Mouse (Mus musculus) naive thymus-derived CD4-positive, alpha-beta T cell, adult 2 months (primary cell): ENCODE measurements around the gene Pip4k2a.
"Not testable (repeated sequence)": the region's sequence is repeated elsewhere in the genome, so short reads cannot be mapped to it uniquely, and the experiment has no call there.

Experiments
- DNase-seq: peaks from one replicate; pipeline ENCODE4 v3.0.0-alpha.2; 2011; ENCODE audit warnings: low read depth

Pip4k2a gene

DNA sequence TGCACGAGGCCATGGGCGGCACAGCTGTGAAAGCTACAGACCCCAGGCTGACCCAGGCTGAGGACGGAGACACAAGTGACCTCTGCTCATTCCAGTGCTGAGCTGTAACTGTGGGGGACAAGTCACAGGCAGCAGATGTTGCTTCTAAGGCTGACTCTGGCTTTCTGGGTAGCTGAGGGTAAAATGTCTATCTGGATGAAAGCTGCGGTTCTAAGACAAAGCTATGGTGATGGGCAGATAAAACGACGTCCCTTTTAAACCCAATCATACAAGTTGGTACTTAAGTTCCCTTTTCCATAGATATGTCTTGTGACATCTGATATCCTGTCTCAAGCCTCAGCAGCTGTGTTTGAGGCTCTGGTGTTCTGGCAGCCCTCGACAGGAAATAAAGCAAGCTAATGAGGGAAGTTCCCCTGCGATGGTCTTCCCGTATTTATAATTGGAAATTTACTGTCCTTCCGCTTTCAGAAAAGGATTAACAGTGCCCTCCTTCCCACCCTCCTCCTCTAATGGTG, 100.1 kb downstream of the Pip4k2a start:
- peak; percentile 59 for DNase-seq

DNA sequence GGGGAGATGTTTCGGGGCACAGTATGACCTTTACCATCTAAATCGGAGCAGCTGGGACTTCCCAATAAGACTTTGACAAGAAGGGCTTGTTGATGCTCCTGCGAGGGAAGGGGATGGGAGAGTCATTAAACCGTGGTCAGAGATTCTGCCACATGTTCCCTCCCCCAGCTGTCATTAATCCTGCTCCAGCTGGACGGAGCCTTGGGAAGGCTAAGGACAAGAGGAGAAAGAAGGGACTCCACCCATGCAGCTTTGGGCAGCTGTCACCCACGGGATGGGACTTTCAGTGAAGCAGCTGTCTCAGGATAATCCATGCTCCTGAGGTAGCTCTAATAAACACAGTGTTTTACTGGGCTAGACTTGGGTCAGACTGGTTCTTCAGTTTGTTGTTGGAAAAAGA, 101.9 kb downstream of the Pip4k2a start:
- no peak for DNase-seq

DNA sequence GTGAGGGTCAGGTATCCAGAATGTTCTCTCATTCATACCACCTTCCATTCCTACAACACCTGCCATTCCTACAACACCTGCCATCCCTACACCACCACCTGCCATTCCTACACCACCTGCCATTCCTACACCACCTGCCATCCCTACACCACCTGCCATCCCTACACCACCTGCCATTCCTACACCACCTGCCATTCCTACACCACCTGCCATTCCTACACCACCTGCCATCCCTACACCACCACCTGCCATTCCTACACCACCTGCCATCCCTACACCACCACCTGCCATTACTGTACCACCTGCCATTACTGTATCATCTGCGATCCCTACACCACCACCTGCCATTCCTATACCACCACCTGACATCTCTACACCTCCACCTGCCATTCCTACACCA, 104.6 kb downstream of the Pip4k2a start:
- not testable (repeated sequence) for DNase-seq

DNA sequence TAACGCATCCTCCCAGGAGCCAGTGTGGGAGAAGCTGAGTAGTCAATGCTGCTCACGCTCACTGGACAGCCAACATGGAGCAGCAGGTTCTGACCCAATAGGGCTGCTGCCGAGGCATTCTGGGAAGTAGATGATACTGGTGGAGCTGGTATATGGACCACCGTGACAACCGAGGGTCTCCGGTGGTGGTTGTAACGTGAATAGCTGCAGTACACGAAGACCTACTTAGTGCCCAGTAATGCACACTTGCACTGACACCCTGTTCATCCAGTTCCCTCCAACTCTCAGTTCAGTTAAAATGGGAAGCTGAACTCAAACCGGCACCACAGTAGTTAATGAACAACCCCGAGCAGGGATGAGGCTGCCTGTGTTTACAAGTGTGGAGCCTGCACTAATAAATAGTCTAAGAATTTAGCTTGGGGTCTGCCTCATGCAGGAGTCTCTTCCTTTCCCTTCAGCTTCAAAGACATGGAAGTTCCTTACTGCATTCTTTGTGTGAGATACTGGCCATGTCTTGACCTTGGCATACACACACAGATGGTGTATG, 105.9 kb downstream of the Pip4k2a start:
- no peak for DNase-seq

DNA sequence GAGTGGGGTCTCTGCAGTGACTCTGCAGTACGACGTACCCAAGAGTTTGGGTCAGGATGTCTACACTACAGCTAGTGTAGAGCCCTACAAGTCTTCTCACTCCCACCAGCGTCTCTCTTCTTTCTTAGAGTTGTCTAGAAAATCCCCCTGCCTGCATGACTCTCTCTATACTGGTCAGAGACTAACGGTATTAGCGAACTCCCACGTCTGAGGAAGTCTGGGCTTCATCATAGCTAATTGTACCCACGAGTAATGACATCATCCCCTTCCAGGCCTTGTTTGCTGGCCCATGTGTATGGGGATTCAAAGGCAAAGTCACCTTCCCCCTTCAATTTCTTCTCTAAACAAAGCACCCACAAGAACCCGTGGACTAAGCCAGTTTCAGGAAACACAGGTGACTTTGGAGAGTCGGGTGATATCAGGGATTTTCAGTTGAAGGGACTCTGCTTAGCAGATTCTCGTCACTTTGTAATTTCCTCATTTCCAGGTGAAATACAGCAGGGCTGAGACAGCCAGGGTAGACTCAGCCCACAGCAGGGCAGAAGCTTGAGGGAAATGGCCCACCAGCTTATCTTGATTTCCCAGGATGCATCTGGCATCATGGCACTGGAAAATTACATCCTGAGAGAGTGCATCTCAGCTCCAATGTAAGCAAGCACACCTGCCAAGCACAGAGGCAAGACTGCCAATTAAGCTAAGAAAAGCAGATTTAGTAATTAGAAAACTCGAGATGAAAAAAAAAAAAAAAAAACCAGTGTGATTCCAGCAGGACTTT, 107.5 kb downstream of the Pip4k2a start:
- no peak for DNase-seq

DNA sequence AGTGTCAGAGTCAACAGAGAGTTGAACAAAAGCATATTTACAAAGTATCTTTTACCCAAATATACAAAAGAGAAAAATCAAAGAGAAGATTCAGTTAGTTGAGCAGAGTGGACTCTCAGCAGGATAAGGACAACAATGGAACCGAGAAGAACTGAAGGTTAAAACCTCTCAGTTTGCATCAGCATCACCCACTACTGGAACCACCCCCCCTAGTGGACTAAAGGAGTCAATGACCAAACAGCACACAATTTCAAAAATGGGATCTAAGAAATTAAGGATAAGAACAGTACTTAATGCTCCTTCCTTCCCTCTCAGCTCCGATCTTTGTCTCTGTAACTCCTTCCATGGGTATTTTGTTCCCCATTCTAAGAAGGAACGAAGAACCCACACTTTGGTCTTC, 113.6 kb downstream of the Pip4k2a start:
- DNase-seq = peak; percentile 56

DNA sequence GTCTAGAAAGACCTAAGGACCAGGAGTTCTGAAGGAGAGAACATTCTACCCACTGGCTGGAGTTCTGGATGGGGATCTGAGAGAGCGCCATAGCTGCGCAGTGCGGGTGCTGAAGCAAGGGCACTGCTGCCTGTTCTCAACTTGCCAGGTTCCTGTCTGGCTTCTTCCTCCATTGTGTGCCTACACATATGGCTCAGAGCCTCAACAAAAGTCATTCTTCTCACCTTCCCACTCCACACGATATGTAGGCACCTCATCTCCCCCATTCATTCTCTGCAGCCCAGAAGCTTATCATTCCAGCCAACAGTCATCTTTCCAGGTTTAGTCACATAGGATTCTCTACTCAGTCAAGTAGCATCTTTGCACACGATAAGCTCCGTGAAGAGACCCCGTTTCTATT, 123.3 kb downstream of the Pip4k2a start:
- DNase-seq = no peak

DNA sequence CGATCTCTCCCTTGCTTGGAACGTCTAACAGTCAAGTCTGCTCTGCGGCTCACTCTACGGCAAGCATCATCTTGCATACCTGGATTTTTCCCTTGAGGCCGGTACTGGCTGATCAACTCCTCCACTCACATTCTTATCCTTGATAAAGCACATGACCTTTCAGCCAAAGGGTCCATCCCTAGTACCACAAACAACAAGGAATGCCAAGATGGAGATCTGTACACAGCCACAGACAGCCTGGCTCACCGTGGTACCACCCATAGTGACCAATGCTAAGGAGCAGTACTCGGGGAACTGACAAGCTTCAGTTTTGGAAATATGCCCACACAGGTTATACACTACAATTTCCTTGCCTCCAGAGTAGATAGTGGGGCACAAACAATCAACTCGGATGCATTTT, 123.9 kb downstream of the Pip4k2a start:
- DNase-seq = no peak

DNA sequence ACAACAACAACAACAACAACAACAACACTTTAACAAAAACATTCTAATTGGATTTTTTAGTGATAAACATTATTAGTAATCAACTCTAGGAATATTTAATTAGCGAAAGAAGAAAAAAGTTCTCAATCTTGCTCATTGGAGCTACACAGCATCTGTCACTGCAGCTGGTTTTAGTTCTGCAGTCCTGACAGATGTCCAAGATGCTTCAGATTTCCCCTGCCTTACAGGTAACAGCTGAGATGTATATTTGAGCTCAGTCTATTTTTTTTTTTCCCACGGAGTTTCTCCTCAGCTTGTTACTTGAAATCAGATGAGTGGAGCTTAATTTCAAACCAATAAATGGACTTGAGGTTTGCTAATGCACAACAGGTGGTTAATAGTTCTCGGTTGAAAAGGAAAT, 124.5 kb downstream of the Pip4k2a start:
- DNase-seq = no peak

DNA sequence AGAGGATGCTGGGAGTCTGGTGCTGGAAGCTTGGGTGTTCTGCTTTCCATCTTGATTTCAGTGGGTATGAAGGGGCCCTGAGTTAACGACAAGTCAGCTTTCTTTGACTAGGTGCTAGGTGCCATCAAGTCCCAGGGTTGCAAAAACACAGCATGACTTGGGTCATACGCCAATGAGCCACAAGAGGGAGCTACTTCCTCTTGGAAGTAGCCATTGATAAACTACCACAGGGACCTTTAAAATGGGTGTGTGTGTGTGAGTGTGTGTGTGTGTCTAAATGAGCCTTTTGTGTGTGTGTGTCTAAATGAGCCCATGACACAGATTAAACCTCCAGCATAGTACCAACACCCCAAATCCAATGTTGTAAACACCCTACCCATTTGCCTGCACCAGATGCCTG, 125.1 kb downstream of the Pip4k2a start:
- peak; percentile 91 for DNase-seq

DNA sequence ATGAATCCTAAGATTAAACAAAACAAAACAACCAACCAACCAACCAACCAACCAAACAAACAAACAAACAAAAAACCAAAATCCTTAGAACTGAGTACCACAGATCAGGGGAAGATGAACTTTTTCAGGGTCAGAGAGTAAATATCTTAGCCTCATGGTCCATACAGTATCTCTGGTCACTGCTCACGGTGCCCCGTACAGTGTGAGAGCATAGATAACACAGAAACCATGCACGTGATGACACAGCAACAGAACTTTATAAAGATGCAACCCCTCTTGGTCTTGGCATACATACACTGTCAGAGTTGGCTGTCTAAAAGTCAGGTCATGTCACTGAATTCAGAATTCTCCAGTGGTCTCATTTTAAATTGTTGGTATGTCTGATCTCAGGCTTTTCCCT, 126.8 kb downstream of the Pip4k2a start:
- no peak for DNase-seq

DNA sequence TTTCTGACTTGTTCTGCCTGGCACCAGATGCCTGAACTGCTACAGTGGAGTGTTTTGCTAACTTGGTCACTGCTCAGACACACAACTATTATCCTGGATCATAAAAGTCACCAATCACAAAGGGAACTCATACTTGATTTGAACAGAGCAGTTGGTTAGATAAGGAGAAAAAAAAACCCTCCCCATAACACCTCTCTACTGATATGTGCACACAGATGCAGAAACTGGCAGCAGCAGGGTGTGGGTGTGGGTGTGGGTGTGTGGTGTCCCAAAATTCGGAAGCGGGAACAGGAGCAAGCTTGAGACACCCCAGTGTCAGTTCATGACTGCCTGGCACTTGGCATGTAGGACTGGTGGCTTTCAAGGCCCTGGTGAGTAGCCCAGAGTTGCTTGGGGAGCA, 130.9 kb downstream of the Pip4k2a start:
- DNase-seq = no peak

DNA sequence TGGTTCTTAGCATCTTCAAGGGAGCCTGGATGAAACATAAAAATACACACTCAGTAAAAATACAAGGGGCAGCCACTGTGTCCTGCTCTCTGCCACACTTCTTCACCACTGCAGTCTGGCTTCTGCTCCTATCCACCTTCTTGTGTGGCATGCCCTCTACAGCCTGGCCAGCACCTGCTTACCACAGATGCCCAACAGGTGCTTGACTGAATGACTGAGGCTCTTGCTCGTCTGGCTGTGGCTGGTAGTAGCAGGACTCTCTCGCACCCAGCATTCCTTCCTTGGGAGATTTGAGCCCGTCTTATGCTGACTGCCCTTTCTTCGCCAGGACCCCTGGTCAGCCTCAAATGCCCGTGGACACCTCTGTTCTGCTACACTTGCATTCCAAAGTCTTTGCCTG, 133.2 kb downstream of the Pip4k2a start:
- DNase-seq = no peak

DNA sequence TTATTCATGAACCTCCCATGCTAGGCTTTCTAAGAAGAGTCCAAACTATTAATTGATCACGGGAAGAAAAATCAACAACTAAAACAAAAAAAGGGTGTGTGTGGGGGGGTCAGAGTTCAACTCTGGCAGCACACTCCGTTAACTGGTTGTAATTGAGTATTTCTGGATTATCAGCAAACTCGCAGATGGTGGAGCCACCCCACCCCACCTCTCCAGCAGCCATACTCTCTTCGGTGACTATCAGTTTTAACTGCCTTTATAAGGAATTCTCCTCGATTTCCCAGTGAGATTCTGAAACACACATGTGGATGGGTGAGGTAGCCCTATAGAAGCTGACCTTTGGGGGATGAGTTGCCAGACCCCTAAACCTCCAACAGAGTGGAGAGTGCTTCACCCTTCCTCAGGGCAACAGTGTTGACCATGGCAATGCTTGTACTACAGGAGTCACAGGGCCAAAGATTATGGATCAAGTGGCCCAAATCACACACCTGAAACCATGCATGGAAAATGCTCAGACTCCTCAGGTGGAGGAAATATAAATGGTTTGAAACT, 136.2 kb downstream of the Pip4k2a start:
- DNase-seq = no peak

DNA sequence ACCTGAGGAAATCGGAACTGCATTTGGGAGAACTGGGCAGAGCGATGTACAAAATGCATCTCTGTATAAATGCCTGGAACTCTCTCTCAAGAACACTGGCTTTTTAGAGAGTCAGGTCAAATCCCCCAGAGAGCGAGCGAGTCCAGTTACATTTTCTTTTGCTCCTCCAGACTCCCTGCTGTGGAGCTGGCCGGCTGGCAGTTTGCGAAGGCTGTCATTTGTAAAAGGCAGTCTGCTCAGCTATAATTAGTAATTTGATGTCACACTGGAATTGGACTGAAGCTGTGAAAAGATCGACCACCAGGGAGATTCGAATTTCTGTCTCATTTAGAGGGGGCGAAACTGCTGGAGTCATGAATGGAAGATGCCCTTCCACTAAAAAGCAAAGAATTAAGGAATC, 137.2 kb downstream of the Pip4k2a start:
- no peak for DNase-seq

DNA sequence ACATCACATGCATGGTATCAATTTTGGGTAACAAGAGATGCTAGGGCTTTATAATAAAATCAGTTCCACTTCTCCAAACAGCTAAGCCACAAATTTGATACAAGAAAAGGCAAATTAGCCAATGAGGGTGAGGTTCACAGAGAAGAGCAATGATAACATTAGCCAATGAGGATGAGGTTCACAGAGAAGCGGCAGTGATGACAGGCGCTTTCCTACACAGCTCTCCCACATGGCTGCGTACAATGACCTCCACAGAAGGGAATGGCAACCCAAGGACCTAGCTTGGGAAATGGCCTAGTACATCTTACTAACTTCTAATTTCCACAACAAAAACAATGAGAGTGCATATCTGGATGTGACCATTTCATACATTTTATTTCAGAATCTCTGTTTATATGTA, 140.0 kb downstream of the Pip4k2a start:
- DNase-seq = no peak

DNA sequence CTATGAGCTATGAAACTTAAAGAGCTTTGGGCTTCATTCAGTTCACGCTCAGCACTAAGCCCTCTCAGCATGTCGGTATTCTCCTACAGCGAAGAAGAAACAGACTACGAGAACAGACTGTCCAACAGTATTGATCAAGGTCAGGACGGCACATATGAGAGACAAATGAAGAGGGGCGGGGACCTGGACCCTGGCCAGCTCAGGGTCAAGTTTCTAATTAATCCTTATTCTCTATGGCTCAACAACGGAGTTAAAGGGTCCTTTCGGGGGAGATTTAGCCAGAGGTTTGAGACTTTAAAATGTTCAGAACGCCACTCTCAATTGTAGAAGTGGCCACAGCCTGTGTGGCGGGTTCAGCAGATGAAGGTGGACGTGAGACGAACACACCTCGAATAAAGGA, 141.5 kb downstream of the Pip4k2a start:
- no peak for DNase-seq

DNA sequence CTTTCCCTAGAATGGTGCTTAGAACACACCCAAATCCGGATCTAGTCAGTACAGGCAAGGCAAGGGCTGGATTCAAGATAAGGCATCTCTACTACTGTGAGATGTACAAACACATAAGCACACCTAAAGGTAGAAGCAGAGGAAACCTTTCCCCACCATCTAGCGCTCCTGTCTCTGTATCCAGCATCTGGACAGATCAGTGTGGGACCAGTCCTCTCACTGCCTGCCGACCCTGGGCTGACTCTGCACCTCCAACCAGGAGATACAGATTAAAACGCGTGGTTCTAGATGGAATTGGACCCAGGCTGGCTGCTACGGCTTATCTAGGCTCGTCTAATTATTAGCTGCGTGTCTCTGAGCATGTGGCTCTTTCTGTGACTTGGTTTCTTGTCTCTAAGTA, 142.7 kb downstream of the Pip4k2a start:
- DNase-seq = no peak

DNA sequence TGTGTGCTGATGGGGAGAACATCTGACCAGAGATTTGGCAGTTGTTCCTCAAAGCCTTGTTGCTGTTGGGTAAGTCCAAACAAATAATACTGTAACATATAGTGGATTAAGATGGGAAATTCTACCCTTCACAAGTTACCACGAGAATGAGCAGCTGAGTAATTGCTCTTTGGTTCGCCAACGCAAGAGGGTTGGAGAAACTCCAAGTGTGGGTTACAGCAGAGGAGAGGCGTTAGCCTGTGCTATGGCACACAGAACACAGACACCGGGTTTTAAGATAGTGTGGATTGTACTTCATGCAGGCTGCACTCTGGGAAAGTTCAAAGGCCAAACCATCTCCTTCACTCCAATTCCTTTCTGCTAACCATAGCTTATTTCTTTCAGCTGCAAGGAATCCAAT, 144.6 kb downstream of the Pip4k2a start:
- DNase-seq = no peak

DNA sequence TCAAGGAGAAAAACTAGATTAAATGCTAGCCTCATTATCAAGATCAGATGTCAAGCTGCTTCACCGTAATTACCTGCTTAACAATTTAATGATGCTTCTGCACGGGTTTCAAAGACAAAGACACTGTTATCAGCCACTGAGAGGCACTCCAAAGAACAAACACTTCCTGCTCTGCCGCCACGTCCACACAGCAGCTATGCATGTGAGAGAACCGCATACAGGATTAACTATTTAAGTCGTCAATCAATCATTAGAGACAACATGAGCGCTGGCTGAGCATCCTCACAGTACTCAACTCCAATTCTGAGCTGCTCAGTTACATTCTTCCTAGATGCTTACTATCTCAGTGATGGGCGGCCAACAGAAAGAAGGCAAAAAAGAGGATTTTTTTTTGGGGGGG, 147.3 kb downstream of the Pip4k2a start:
- no peak for DNase-seq

DNA sequence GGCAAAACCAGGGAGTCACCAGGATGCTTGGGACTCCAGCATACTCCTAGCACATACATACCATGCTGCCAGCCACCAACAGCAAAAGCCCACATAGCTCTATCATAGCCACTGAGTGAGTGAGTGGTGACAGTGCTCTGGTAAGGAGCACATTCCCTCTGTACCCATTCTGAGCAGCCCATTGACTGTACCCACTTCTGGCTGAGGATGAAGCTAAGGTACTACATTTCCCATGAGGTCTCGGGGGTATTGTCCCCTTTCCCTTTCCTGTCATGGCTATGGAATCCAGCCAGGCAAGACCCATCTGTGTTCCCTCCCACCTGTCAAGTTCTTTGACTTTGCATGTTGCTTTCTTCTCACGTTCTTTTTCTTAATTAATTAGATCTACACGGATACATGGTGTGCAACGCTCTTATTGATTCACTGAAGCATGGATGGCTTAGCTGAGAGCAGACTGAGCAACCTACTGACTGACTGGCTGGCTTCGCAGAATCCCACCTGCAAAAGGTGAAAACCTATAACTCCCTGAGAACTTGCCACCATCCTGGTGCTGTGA, 149.8 kb downstream of the Pip4k2a start:
- no peak for DNase-seq

DNA sequence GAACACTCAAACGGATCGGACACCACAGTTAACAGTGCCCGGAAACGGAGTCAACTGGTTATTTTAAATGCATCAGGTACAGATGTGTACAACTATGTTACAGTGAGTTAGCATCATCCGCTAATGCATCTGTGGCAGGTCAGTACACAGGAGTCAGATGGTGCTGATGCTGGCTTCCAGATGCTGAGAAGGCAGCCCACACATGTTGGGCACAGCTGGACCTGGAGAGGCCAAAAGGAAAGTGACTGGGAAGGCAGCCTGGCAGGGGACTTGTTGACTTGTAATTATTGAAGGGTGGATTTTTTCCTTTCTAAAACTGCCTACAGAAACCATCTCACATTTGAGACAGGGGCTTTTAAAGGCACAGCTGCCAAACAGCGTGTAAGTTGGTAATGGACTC, 155.4 kb downstream of the Pip4k2a start:
- DNase-seq = no peak

DNA sequence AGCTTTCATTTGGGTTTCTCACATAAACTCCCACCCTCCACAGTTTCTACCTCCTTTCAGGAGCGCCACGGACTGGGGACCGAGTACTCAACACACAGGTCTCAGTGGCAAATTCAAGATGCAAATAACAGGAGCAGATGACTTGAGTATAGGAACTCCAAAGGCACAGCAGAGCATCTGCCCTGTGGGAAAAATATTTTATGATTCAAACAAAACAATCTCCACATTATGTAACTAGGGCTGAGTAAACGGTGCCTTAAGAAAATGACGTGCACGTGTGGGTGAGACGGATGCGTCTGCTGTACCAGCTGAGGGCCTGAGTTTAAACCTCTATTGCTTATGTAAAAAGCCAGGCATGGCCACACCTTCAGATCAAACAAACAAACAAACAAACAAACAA, 156.9 kb downstream of the Pip4k2a start:
- DNase-seq = no peak
